Mouse (Mus musculus) 3134 (cell line): Measurements from ENCODE around the gene Lnx1.

Experiments used
- DNase-seq: peaks from one replicate; pipeline ENCODE4 v3.0.0-alpha.2; 2011; ENCODE audit warnings: low spot score; ENCODE audit not compliant: insufficient read length; ENCODE audit errors: extremely low read depth

The Lnx1 gene

DNA sequence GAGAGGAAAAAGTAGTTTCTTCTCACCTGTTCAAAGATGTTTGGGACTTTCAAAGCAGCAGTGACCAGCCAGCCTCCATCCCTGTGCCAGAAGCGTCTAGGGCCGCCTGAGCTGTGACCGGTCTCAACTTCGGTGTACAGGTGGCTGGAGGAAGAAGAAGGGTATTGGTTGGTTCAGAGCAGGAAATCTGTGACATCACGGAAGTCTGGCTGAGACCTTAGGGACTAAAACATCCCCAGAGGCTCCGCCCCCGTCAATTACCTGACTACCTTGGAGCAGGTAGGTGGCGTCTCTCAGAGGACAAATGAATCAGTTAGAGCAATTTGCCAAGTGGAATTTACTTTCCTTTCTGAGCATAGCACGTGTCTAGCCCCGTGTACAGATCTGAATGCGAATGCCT, at the start of gene Lnx1:
TSS of gene Lnx1 (minus strand) at position 147 of the 400 bp plus-strand sequence.
- no peak for DNase-seq

GRCm38 (mm10) chr5:74750501-74750900, 47.8 kb upstream of the Lnx1 start:
- no peak for DNase-seq

DNA sequence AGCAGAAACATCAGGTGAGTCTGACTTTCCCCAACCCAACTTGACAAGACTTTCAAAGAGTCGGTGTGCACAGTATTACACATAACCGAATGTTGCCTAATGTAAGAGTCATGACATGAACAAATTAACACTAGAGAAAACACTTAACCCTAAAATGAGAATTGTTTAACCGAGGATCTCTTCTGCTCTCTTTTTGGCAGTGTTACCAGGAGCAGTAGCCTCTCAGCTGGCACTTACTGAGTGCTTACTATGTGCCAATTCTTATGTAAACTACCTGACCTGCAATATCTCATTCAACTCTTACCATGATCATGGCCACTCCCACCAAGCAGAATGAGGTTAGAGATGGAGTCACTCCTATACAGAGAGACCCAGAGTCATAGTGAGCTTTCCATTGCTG, 44.8 kb upstream of the Lnx1 start:
- no peak for DNase-seq

- DNase-seq: no peak
These were observed 38.2 kb upstream of the Lnx1 start for GRCm38 (mm10) chr5:74740951-74741350.

DNA sequence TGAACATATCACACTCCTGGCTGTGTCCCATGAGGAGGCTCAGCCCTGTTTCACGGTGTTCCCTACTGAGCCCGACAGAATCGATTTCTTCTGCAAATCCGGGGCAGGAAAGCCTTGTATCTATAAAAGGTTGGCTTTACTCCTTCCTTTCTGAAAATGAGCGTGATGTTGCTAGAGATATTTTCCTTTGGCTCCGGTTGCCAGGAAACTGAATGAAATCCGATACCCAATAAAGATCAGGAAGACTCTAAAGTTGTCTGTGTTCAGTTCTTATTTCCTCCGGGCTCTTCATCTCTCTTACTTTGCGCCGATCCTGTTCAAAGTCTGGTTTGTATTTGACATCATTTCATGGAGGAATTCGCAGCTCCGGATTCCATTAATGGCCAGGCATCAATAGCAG, 36.7 kb upstream of the Lnx1 start:
- no peak for DNase-seq

GRCm38 (mm10) chr5:74738312-74738711, 35.6 kb upstream of the Lnx1 start:
- DNase-seq: no peak

DNA sequence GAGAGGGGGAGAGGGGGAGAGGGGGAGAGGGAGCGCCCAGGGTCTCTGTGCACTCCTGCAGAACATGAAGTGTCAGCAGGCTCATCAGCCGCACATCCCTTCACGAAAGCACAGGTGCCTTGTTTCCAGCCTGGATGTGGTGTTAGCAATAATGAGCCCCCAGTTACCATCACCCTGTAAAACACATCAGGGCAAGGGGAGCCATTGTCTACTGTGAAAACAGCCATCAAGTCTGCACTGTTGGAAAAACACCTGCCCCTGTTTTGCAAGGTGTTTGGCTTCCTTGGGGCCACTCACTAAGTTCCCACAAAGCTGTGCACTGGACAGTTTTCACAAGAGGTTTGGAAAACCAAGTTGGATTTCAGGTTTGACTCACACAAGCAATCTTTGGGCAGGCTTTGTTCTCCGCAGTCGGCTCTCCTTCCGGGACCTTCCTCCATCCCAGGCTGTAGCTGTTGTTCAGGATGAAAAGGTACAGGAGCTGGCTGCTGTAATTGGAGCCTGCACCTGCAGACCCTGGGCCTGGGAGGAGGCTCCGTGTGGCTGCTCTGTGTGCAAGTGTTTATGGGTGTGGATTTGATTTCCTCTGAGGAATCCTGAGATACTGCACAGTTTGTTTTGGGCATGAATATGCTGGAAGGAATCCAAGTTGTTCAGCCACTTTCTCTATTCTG, 31.3 kb upstream of the Lnx1 start:
- no peak for DNase-seq

GRCm38 (mm10) chr5:74732613-74733012, 29.9 kb upstream of the Lnx1 start:
- DNase-seq: no peak

DNA sequence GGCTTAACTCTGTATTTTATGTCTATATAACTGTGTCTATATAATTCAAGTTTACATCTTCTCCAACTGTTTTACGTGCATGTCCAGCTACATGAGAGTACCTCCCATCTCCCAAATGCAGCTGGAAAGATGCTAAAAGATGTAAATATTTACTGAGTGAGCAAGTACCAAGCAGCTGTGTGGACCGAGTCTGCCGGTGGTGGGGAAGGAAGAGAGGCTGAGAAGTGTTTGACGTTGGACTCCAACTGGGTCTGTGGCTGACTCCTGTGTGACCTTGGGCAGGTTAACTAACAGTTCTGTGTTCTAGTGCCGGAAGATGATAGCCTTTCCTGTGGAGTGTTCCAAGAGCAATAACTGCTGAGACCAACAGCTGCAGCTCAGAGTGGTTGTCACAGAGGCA, 27.9 kb upstream of the Lnx1 start:
- DNase-seq: no peak

- DNase-seq: no peak
These were observed 26.9 kb upstream of the Lnx1 start for GRCm38 (mm10) chr5:74729567-74729966.

GRCm38 (mm10) chr5:74728186-74728585, 25.5 kb upstream of the Lnx1 start:
- no peak for DNase-seq

- DNase-seq: no peak
These were observed 24.6 kb upstream of the Lnx1 start for GRCm38 (mm10) chr5:74727319-74727718.

DNA sequence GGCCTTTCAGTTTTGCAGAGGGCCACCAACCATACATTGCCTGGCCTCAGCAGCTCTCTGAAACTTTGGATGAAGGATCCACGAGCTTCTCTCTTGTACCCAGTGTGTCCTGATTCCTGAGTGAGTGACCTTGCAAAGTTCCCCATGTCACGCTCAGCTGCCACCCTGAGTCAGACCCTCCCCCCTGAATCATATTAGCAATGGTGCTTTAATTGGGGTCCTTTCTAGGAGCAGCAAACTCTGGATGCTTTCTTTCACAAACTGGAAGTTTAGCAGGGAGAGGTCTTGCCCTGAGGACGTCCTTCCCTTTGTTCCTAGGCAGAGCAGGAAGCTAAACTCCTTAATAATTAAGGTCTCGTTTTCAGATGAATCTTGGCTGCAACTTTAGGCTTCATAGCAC, 22.8 kb upstream of the Lnx1 start:
- no peak for DNase-seq

DNA sequence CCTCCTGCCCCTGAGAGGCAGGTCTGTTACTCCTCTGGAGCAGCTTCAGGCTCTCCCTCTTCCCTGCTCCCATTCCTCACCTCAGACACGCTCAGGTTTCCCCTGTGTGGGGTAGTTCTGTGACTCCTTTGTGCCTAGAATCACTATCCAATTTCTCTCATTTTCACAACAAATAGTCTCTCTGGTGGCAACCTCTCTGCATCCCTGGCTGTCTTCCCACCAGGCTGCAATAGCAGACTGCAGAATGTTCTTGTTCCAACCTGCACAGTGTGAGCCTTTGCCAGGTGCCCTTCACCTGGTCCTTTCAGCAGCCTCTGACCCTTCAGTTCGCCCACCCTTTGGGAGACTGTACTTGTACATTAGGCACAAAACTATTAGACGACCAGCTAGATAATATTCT, 19.1 kb upstream of the Lnx1 start:
- no peak for DNase-seq

DNA sequence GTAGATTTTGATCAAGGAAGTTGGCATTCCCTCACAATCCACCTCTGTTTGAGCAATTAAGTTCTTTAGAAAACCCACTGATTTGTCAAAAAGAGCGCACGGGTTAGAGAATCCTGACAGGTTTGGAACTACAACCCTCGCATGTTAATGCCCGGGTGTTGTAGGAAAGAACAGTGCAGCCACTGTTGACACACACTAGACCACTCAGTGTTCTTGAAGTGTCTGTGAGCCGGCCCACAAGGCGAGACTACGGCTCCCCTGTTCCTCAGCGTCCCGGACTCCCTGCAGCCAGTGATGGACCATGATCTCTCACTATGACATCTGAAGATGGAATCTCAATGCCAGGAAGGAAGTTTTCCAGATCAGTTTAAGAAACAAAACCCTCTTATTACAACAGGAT, 17.9 kb upstream of the Lnx1 start:
- DNase-seq: no peak

DNA sequence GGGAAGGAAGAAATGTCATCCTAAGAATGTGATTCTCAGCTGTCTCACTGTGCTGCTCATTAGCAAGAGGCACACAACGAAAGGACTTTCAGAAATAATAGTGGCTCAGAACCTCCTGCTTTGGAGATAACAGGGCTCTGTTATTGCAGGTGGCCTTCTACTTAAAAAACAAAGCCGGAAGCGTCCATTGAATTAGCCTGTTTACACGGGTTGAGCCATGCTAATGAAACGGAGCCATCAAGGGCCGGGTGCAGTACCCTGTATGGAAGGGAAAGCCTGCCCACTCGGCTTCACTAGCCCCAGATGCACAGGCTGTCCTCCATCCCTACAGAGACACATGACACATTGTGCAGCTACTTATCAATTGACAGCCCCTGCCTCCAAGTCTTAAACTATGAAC, 13.5 kb upstream of the Lnx1 start:
- DNase-seq: no peak

GRCm38 (mm10) chr5:74712811-74713210, 10.1 kb upstream of the Lnx1 start:
- DNase-seq: no peak

DNA sequence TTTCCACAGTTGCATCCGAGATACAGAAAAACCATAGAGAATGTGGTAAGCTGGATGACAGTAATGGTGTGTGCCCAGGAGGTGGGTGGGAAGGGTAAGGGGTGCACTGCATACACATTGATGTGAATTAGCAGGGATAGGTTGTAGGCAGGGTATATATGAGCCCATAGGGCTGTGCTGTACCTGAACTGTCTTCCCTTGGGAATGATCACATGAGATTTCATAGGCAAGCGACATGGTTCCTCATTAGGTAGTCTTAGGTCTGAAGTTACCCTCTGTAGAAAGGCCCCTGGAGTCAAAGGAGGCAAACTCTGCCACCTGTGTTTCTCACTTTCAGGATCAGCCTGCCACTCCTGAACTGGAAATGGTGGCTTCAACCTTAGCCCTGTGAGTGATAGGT, 9.3 kb upstream of the Lnx1 start:
- no peak for DNase-seq

DNA sequence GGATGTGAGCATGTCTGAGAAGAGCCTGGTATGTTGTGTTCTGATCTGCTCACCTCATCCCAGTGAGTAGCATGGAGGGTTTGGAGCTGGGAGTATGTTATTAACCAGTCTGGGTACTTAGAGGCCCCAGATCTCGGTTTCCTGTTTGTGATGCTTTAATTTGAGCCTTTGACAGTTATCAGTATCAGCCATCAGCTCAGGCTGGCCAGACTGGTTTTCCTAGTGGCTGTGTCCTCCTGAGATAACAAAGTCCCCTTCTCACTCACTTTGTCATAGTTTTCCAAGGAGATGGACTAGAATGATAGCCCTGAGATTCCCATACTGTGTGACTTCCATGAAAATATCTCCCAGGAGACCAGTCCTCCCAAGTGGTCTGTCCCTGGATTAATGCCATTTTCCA, 8.3 kb upstream of the Lnx1 start:
- DNase-seq: no peak

GRCm38 (mm10) chr5:74710181-74710580, 7.5 kb upstream of the Lnx1 start:
- no peak for DNase-seq

- peak; percentile 61 for DNase-seq
These were observed 1.7 kb upstream of the Lnx1 start for GRCm38 (mm10) chr5:74704460-74704790.

DNA sequence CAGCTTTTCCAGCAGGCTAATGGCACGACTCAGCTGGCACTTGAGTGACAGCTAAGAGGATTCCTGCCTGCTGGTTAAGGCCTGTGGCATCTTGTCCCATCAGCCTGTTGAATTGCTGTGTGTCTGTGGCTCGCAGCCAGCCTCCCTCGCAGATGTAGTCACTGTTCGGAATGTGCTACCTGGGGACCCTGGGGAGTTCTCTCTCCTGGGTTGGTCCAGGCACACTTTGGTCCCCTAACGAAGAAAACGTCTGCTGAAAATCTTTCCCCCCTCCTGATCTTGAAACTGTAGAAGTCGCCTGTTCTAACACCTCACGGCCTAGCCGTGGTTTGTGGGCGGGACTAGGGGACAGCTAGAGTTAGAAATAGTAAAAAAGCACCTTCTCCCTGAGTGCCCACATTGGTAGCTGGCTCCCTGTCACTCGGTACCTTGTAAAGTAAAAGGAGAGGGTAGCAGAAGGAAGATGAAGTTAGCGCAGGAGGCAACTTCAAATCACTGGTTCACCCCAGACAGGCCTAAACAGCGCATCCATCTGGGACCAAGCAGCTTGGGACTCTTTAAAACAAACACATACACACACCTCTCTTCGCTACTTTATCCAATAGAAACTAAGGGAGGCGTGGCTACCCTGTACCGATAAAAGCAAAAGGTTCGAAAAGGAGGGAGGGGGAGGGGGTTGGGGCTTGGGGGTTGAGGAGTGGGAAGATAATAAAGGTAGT, 1.2 kb upstream of the Lnx1 start:
- peak; percentile 57 for DNase-seq

GRCm38 (mm10) chr5:74700918-74701317, 1.8 kb downstream of the Lnx1 start:
- DNase-seq: no peak
